Mouse (Mus musculus): ENCODE results near the gene Mob1a. TPM values are rescaled to one million over a fixed set of nuclear protein-coding genes. Genes with fewer than 3 reads are reported as not detected.

The Mob1a gene
- polyA plus RNA-seq, 1 experiment from 2014 or later = 60.9 TPM

DNA sequence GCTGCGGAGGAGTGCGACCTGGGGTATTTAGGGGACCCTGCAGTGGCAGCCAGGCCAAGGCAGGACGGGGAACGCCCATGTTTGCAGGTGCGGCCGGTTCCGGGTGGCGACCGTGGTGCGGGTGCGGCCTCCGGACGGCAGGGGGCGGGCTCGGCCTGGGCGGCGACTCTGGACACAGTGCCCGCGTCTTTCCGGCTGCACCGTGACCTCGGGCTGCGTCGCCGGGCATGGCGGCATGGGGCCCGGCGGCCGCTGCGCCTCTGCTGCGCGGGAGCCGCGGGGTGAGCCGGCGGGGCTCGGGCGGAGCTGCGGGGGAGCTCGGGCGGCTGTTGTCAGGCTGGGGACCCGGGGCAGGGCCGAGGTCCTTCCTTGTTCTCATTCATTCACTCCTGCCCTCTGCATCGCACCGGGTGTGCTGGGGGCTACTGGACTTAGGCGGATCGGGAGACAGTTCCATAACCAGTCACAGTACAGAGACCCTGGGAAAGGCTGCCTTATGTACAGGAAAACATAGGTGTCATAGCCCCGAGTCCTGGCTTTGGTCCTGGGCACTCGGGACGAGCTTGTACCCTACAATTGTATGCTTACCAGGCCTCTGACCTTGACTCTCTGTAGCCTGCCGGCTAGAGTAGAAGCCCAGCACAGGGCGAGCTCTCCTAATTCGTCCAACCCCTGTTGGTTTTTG is 23.6 kb downstream of the Mob1a start:
- H3K4me2 ChIP-seq (replicated peaks; ENCODE audit: low read depth, low read length) = peak overlapping the region; percentile 72
- H3K27ac ChIP-seq (ENCODE audit: low read depth, low read length) = peak overlapping the region; percentile 54; the same call in 1 of the 2 replicates
- H3K4me3 ChIP-seq (ENCODE audit: low read depth, low read length) = peak overlapping the region; percentile 85
- H3K9me3 ChIP-seq (ENCODE audit: control insufficient read depth, low read length) = no peaks in the 10 kb centered on the region
- no peaks in the 10 kb centered on the region; the same call in 1 of the 2 replicates for H3K4me1 ChIP-seq (replicated peaks; ENCODE audit: control insufficient read depth, insufficient read depth, low read length)
- peak overlapping the region; percentile 90 for H3K9ac ChIP-seq (ENCODE audit: low read depth, low read length)
- under 1% methylated on average over 42 of the region's 53 CpGs for WGBS
- DNase-seq (ENCODE audit: low spot score) (peak; percentile 91), ATAC-seq (ENCODE audit: low FRiP score) (peak; percentile 96)
- H3K27me3 ChIP-seq (ENCODE audit: control insufficient read depth, insufficient read depth, low read length) = no peaks in the 10 kb centered on the region
- H3K36me3 ChIP-seq (ENCODE audit: control insufficient read depth, insufficient read depth, low read length) = no peaks in the 10 kb centered on the region

DNA sequence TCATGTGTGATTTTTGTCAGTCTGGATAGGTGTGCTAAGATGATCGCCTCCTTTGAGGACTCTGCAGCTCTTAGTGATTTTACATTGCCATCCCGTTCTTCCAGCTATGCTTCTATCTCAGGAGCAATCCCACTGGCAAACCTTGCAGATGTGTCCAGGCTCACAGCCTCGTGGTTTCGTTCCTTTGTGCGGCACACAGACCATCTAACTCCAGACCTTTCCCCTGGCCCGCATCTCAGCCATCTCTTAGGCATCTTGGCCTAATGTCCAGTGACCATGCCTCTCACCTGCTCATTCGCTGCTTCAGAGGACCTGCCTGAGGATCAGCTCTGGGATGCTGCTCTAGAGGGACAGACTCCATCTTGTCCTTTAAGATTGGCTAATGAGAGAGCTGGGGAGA is 24.4 kb downstream of the Mob1a start:
- peak overlapping the region; percentile 90 for H3K9ac ChIP-seq (ENCODE audit: low read depth, low read length)
- ATAC-seq (ENCODE audit: low FRiP score) (no peak), DNase-seq (ENCODE audit: low spot score) (no peak)
- H3K4me1 ChIP-seq (replicated peaks; ENCODE audit: control insufficient read depth, insufficient read depth, low read length) = no peaks in the 10 kb centered on the region; the same call in 1 of the 2 replicates
- peak overlapping the region; percentile 72 for H3K4me2 ChIP-seq (replicated peaks; ENCODE audit: low read depth, low read length)
- no peak overlapping the region for H3K27ac ChIP-seq (ENCODE audit: low read depth, low read length)
- 87% methylated on average over 7 of the region's 7 CpGs for WGBS
- H3K9me3 ChIP-seq (ENCODE audit: control insufficient read depth, low read length) = no peaks in the 10 kb centered on the region
- no peaks in the 10 kb centered on the region for H3K27me3 ChIP-seq (ENCODE audit: control insufficient read depth, insufficient read depth, low read length)
- no peaks in the 10 kb centered on the region for H3K36me3 ChIP-seq (ENCODE audit: control insufficient read depth, insufficient read depth, low read length)
- peak overlapping the region; percentile 85 for H3K4me3 ChIP-seq (ENCODE audit: low read depth, low read length)

DNA sequence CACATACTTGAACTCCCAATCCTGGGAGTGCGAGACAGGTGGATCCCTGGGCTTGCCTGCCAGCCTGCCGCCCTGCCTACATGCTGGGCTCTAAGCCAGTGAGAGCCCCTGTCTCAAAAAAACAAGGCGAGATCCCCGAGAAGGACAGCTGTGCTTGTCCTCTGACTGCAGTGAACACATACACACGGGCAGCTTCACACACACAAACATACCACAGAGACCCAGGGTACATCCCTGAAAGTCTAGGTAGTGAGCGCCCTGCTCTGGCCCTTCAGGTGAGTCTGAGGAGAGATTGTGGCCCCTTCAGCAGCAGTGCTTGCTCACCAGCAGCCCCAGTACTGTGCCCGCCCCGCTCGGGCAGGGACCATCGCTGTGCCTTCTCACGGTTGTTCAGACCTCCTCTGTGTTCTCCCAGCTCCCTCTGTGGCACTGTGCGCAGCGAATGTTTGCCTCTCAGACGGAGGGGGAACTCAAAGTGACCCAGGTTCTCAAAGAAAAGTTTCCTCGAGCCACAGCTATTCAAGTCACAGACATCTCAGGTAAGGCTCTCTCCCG is 25.1 kb downstream of the Mob1a start:
- H3K36me3 ChIP-seq (ENCODE audit: control insufficient read depth, insufficient read depth, low read length) = no peaks in the 10 kb centered on the region
- H3K4me1 ChIP-seq (replicated peaks; ENCODE audit: control insufficient read depth, insufficient read depth, low read length) = no peaks in the 10 kb centered on the region; the same call in 1 of the 2 replicates
- WGBS = 92% methylated on average over 16 of the region's 16 CpGs
- no peak overlapping the region for H3K27ac ChIP-seq (ENCODE audit: low read depth, low read length)
- H3K9ac ChIP-seq (ENCODE audit: low read depth, low read length) = no peak overlapping the region
- H3K4me3 ChIP-seq (ENCODE audit: low read depth, low read length) = no peak overlapping the region
- DNase-seq (ENCODE audit: low spot score) = no peak
- no peaks in the 10 kb centered on the region for H3K9me3 ChIP-seq (ENCODE audit: control insufficient read depth, low read length)
- ATAC-seq (ENCODE audit: low FRiP score) = no peak
- no peak overlapping the region for H3K4me2 ChIP-seq (replicated peaks; ENCODE audit: low read depth, low read length)
- no peaks in the 10 kb centered on the region for H3K27me3 ChIP-seq (ENCODE audit: control insufficient read depth, insufficient read depth, low read length)

DNA sequence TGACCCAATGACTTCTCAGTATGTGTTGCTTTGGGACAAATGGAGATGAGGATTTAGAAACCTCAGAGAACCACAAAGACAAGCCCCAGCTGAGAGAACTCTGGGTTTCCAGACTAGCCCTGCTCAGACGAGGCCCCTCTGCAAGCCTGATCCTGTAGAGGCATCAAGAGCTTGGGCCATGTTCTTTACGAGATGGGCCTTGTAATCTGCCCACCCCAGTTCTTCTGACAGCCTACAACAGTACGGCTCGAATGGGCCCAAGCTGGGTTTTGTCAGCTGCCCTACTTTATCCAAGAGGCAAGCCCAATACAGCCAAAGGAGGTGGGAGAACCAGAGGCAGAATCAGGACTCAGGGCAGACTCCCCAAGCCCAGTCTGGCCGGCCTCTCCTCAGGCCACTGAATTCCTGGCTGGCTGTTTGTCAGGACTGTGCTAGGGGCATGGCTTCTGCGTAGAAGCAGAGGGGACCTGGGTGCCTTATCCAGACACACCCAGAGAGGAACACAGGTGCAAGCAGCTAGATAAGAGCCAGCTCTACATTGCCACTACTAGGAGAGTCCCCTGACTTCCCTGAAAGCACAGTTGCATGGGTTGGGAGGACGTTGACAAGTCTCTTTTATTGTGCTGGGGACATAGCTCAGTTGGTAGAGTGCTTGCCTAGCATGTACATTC is 25.8 kb downstream of the Mob1a start:
- no peak overlapping the region for H3K9ac ChIP-seq (ENCODE audit: low read depth, low read length)

GRCm38 (mm10) chr6:83352666-83353410 is 27.0 kb downstream of the Mob1a start:
- no peaks in the 10 kb centered on the region; the same call in 1 of the 2 replicates for H3K4me1 ChIP-seq (replicated peaks; ENCODE audit: control insufficient read depth, insufficient read depth, low read length)
- H3K9ac ChIP-seq (ENCODE audit: low read depth, low read length) = no peak overlapping the region
- ATAC-seq (ENCODE audit: low FRiP score) (no peak), DNase-seq (ENCODE audit: low spot score) (no peak)
- no peak overlapping the region for H3K4me2 ChIP-seq (replicated peaks; ENCODE audit: low read depth, low read length)
- H3K27me3 ChIP-seq (ENCODE audit: control insufficient read depth, insufficient read depth, low read length) = no peaks in the 10 kb centered on the region
- no peak overlapping the region for H3K4me3 ChIP-seq (ENCODE audit: low read depth, low read length)
- WGBS = 92% methylated on average over 24 of the region's 24 CpGs
- H3K36me3 ChIP-seq (ENCODE audit: control insufficient read depth, insufficient read depth, low read length) = no peaks in the 10 kb centered on the region
- no peaks in the 10 kb centered on the region for H3K9me3 ChIP-seq (ENCODE audit: control insufficient read depth, low read length)
- no peak overlapping the region for H3K27ac ChIP-seq (ENCODE audit: low read depth, low read length)

More for the DNA sequence above, 25.8 kb downstream of the Mob1a start:
- H3K27me3 ChIP-seq (ENCODE audit: control insufficient read depth, insufficient read depth, low read length) = no peaks in the 10 kb centered on the region
- no peaks in the 10 kb centered on the region for H3K36me3 ChIP-seq (ENCODE audit: control insufficient read depth, insufficient read depth, low read length)
- ATAC-seq (ENCODE audit: low FRiP score) = no peak
- WGBS = 88% methylated on average over 7 of the region's 7 CpGs
- no peak overlapping the region for H3K27ac ChIP-seq (ENCODE audit: low read depth, low read length)
- no peaks in the 10 kb centered on the region for H3K9me3 ChIP-seq (ENCODE audit: control insufficient read depth, low read length)
- no peaks in the 10 kb centered on the region; the same call in 1 of the 2 replicates for H3K4me1 ChIP-seq (replicated peaks; ENCODE audit: control insufficient read depth, insufficient read depth, low read length)
- no peak overlapping the region for H3K4me2 ChIP-seq (replicated peaks; ENCODE audit: low read depth, low read length)
- no peak for DNase-seq (ENCODE audit: low spot score)
- no peak overlapping the region for H3K4me3 ChIP-seq (ENCODE audit: low read depth, low read length)

DNA sequence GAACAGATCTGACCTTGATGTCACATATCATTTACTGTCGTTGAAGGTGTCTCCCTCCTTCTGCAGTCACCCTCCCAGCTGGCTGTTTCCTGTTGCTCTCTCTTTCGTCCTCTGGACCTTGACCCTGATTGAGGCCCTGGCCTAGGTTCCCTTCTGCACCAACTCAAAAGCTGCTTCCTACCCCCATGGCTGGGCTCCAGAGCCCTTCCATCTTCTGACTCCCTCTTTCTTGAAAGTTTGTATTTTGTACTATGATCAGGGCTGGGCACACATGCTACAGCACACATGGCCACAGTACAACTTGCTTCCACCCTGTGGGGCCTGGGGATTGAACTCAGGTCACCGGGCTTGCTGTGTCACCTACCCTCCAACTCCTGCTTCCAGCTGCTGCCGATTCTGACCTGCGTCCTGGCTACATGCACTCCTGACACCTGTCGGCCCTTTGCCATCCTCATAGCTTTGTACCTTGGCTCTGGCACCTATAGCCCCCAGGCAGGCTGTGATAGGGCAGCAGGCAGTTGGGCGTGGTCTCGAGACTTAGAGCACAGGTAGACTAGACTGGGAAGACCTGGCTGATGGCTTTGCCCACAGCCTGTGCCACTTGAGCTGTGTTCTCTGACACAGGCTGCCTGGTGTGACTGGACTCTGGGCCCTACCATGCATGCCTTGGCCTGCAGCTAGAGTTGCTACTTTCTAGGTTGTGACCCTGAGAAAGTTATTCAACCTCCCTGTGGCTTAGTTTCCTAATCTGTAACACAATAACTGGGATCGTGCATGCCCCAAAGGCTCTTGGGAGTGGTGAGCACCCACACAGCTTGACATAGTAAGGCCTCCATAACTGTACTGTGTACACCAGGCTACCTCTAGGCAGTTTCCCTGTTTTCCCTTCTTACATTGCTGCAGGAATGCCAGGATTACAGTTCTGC is 29.3 kb downstream of the Mob1a start:
- Histone ChIP-seq H3K4me3 (ENCODE audit: low read depth, low read length) (no peak overlapping the region), H3K4me1 (replicated peaks; ENCODE audit: control insufficient read depth, insufficient read depth, low read length) (no peaks in the 10 kb centered on the region; the same call in 1 of the 2 replicates), H3K27me3 (ENCODE audit: control insufficient read depth, insufficient read depth, low read length) (no peaks in the 10 kb centered on the region), H3K27ac (ENCODE audit: low read depth, low read length) (no peak overlapping the region), H3K9me3 (ENCODE audit: control insufficient read depth, low read length) (no peaks in the 10 kb centered on the region), H3K9ac (ENCODE audit: low read depth, low read length) (no peak overlapping the region), H3K4me2 (replicated peaks; ENCODE audit: low read depth, low read length) (no peak overlapping the region), H3K36me3 (ENCODE audit: control insufficient read depth, insufficient read depth, low read length) (no peaks in the 10 kb centered on the region)
- DNase-seq (ENCODE audit: low spot score) (no peak), ATAC-seq (ENCODE audit: low FRiP score) (no peak)
- WGBS = 83% methylated on average over 9 of the region's 9 CpGs

DNA sequence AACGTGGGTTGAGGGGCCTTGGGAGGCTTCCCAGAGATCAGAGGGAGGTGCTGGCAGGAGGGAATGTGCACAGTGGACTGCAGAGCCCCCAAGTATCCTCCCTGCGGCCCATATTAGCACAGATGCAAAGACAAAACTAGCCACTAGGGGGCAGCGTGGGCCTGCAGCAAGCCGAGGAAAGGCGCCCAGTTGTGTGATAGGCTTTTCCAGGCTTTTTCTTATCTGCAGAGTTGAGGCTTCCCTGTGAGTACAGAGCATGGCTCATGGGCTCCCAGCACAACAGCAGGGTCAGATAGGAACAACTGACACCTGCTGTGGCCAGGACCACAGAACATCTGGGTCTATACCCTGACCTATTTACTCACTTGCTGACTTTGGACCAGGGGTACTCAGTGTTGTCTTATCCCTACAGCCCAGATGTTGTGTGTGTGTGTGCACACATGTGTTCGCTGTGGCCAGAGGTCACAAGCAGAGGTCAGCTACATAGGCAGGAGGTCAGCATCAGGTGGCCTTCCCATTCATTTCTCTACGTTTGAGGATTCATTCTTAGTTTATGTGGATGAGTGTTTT is 30.8 kb downstream of the Mob1a start:
- WGBS = 23% methylated on average over 7 of the region's 7 CpGs
- Histone ChIP-seq H3K9ac (ENCODE audit: low read depth, low read length) (no peak overlapping the region), H3K9me3 (ENCODE audit: control insufficient read depth, low read length) (no peaks in the 10 kb centered on the region), H3K36me3 (ENCODE audit: control insufficient read depth, insufficient read depth, low read length) (no peaks in the 10 kb centered on the region), H3K27me3 (ENCODE audit: control insufficient read depth, insufficient read depth, low read length) (no peaks in the 10 kb centered on the region), H3K4me3 (ENCODE audit: low read depth, low read length) (no peak overlapping the region), H3K4me1 (replicated peaks; ENCODE audit: control insufficient read depth, insufficient read depth, low read length) (no peaks in the 10 kb centered on the region), H3K4me2 (replicated peaks; ENCODE audit: low read depth, low read length) (no peak overlapping the region), H3K27ac (ENCODE audit: low read depth, low read length) (no peak overlapping the region)
- ATAC-seq (ENCODE audit: low FRiP score) = peak; percentile 73; the same call in 1 of the 2 replicates
- peak; percentile 91 for DNase-seq (ENCODE audit: low spot score)

Data from hindbrain, embryonic 11.5 days (tissue).